9 mouse cellular contexts compared by ENCODE assay signal in genomic region chr5:129455529-129455896, GRCm38 (mm10). TPM values are rescaled to one million over a fixed set of nuclear protein-coding genes. Genes with fewer than 3 reads are reported as not detected.
DNase-seq lines count a peak whose midpoint lies in the region; ATAC-seq and TF ChIP-seq lines count a peak whose summit lies in the region.
"Had no signal": no experiment of that assay in that cellular context is flagged by ENCODE, and none has a peak within 500 bp of the region (broad histone marks: within the 10 kb centered on the region; RNA-seq: fewer than 3 reads in every experiment).

No protein-coding gene starts in this region.

- no peak overlapping the region for H3K27ac ChIP-seq in kidney, postnatal 0 days
- 0 out of 2 replicates have a peak overlapping the region, but pooled peaks have one; percentile 53 for H3K27ac ChIP-seq in forebrain, embryonic 12.5 days
- H3K27ac ChIP-seq in hindbrain, postnatal 0 days, result peak overlapping the region; percentile 74; the same call in 1 of the 2 replicates
- H3K27ac ChIP-seq in midbrain, embryonic 16.5 days (ENCODE audit: low read length), result no peak overlapping the region

- intact Hi-C loops in left cerebral cortex, postnatal 36 days (cut with DNase I), result no loop called here

- WGBS in kidney, postnatal 0 days, result 12% methylated on average over 2 of the region's 2 CpGs
- 11% methylated on average over 2 of the region's 2 CpGs for WGBS in forebrain, embryonic 12.5 days
- WGBS in hindbrain, postnatal 0 days, result 31% methylated on average over 2 of the region's 2 CpGs
- 25% methylated on average over 2 of the region's 2 CpGs for WGBS in midbrain, embryonic 16.5 days

- no peaks in the 10 kb centered on the region for H3K9me3 ChIP-seq in kidney, postnatal 0 days (replicated peaks; ENCODE audit: low read length)
- no peaks in the 10 kb centered on the region for H3K9me3 ChIP-seq in forebrain, embryonic 12.5 days
- no peaks in the 10 kb centered on the region for H3K9me3 ChIP-seq in hindbrain, postnatal 0 days (ENCODE audit: low read length)
- H3K9me3 ChIP-seq in midbrain, embryonic 16.5 days (replicated peaks; ENCODE audit: control insufficient read depth, low read length, poor library complexity, severe bottlenecking), result no peaks in the 10 kb centered on the region

- DNase-seq in kidney, postnatal 0 days (ENCODE audit: low spot score), result no peak
- DNase-seq in kidney, adult 9 months, result no peak
- no peak for DNase-seq in hindbrain, postnatal 0 days (ENCODE audit: low spot score)
- DNase-seq in left cerebral cortex, postnatal 36 days (ENCODE audit: low spot score in 2 of 2), result no peak
- DNase-seq in kidney, postnatal 36 days, result no peak
- DNase-seq in thymus, postnatal 0 days (ENCODE audit: low spot score), result no peak

- H3K4me1 ChIP-seq in kidney, postnatal 0 days (replicated peaks; ENCODE audit: insufficient read depth, low read length), result peaks cover 14% of the 10 kb centered on the region
- peaks cover 36% of the 10 kb centered on the region for H3K4me1 ChIP-seq in forebrain, embryonic 12.5 days
- H3K4me1 ChIP-seq in hindbrain, postnatal 0 days (ENCODE audit: insufficient read depth, low read length), result peaks cover 26% of the 10 kb centered on the region; the same call in 1 of the 2 replicates
- H3K4me1 ChIP-seq in midbrain, embryonic 16.5 days (ENCODE audit: control insufficient read depth, insufficient read depth, low read length), result peaks cover 14% of the 10 kb centered on the region

- no peaks in the 10 kb centered on the region for H3K36me3 ChIP-seq in kidney, postnatal 0 days (ENCODE audit: insufficient read depth, low read length)
- H3K36me3 ChIP-seq in forebrain, embryonic 12.5 days (replicated peaks), result no peaks in the 10 kb centered on the region
- H3K36me3 ChIP-seq in hindbrain, postnatal 0 days (ENCODE audit: insufficient read depth, low read length), result no peaks in the 10 kb centered on the region
- H3K36me3 ChIP-seq in midbrain, embryonic 16.5 days (ENCODE audit: control insufficient read depth, insufficient read depth, low read length), result no peaks in the 10 kb centered on the region
- H3K36me3 ChIP-seq: G1E had no signal

- ATAC-seq in kidney, postnatal 0 days (replicated peaks; ENCODE audit: low FRiP score, low read depth), result peak; percentile 53
- ATAC-seq in forebrain, embryonic 12.5 days (ENCODE audit: low FRiP score), result peak; percentile 42
- no peak for ATAC-seq in hindbrain, postnatal 0 days
- peak; percentile 26; the same call in 1 of the 2 replicates for ATAC-seq in midbrain, embryonic 16.5 days

- no peak overlapping the region for H3K9ac ChIP-seq in kidney, postnatal 0 days (ENCODE audit: low read depth, low read length)
- no peak overlapping the region for H3K9ac ChIP-seq in forebrain, embryonic 12.5 days
- H3K9ac ChIP-seq in hindbrain, postnatal 0 days (replicated peaks; ENCODE audit: low read length), result no peak overlapping the region
- no peak overlapping the region for H3K9ac ChIP-seq in midbrain, embryonic 16.5 days (ENCODE audit: low read depth, low read length)

- peak overlapping the region; percentile 29; the same call in 1 of the 2 replicates for H3K4me2 ChIP-seq in kidney, postnatal 0 days (ENCODE audit: low read length)
- H3K4me2 ChIP-seq in forebrain, embryonic 12.5 days, result peak overlapping the region; percentile 29
- H3K4me2 ChIP-seq in hindbrain, postnatal 0 days (ENCODE audit: low read depth, low read length), result peak overlapping the region; percentile 16; the same call in 1 of the 2 replicates
- H3K4me2 ChIP-seq in midbrain, embryonic 16.5 days (ENCODE audit: low read length), result 0 out of 2 replicates have a peak overlapping the region, but pooled peaks have one; percentile 19

- no peaks in the 10 kb centered on the region for H3K27me3 ChIP-seq in kidney, postnatal 0 days (ENCODE audit: insufficient read depth, low read length)
- H3K27me3 ChIP-seq in forebrain, embryonic 12.5 days, result 0 out of 2 replicates have a peak, but pooled peaks cover 9% of the 10 kb centered on the region
- no peaks in the 10 kb centered on the region for H3K27me3 ChIP-seq in hindbrain, postnatal 0 days (ENCODE audit: insufficient read depth, low read length)
- H3K27me3 ChIP-seq in midbrain, embryonic 16.5 days (ENCODE audit: control insufficient read depth, insufficient read depth, low read depth, low read length), result no peaks in the 10 kb centered on the region

- no peak for TF ChIP-seq CTCF in kidney, postnatal 0 days (IDR thresholded peaks at IDR 0.05; ENCODE audit: low read depth)
- no peak for TF ChIP-seq CTCF in hindbrain, postnatal 0 days (IDR thresholded peaks at IDR 0.05; ENCODE audit: low read depth)

- no peak overlapping the region for H3K4me3 ChIP-seq in kidney, postnatal 0 days (replicated peaks; ENCODE audit: low read depth, low read length)
- no peak overlapping the region for H3K4me3 ChIP-seq in forebrain, embryonic 12.5 days (replicated peaks)
- no peak overlapping the region for H3K4me3 ChIP-seq in hindbrain, postnatal 0 days (ENCODE audit: low read length)
- no peak overlapping the region for H3K4me3 ChIP-seq in midbrain, embryonic 16.5 days (ENCODE audit: low read depth, low read length)

RNA-seq across cellular contexts. Expression of gene Sfswap, which starts 45.5 kb away (rescaled TPM):
- polyA plus RNA-seq in kidney, postnatal 0 days (2015; fragmentation: Nextera tagmentation; extraction: Ambion mirVana), result 35.4 and 36.7 TPM in 2 replicates
- polyA plus RNA-seq in forebrain, embryonic 12.5 days (2016; fragmentation: Nextera tagmentation; extraction: Ambion mirVana), result 62.8 and 65.6 TPM in 2 replicates
- 90.7 and 97.3 TPM in 2 replicates for total RNA-seq in hindbrain, postnatal 0 days (2014; rRNA removed)
- 44.3 and 48.9 TPM in 2 replicates for polyA plus RNA-seq in hindbrain, postnatal 0 days (2015; fragmentation: Nextera tagmentation; extraction: Ambion mirVana)
- polyA plus RNA-seq in midbrain, embryonic 16.5 days (2015; fragmentation: Nextera tagmentation; extraction: Ambion mirVana), result 49.6 and 53.6 TPM in 2 replicates
- 100 to 1,000 TPM in 1 of 2 experiments, 10 to 100 TPM in 1; 69.5 to 115 TPM for total RNA-seq in left cerebral cortex, postnatal 36 days (2021)
- polyA plus RNA-seq in thymus, postnatal 0 days (2015; fragmentation: Nextera tagmentation; extraction: Ambion mirVana), result 31.3 and 45.3 TPM in 2 replicates

Comparison
In these comparisons a context has a peak if more than half of its experiments do, and no peak if none do; other contexts are left out.
1. H3K27ac ChIP-seq: peak in forebrain, embryonic 12.5 days (single experiment) and hindbrain, postnatal 0 days (single experiment); none in kidney, postnatal 0 days (single experiment) and midbrain, embryonic 16.5 days (single experiment).
2. Peak in every context shown above with its lines, with median percentiles within 50 percentile points of each other: H3K4me2 ChIP-seq.